Mouse (Mus musculus): ENCODE results near the gene Rfng. TPM values are rescaled to one million over a fixed set of nuclear protein-coding genes. Genes with fewer than 3 reads are reported as not detected.

The Rfng gene
- polyA plus RNA-seq, 1 experiment = 8.9 TPM

DNA sequence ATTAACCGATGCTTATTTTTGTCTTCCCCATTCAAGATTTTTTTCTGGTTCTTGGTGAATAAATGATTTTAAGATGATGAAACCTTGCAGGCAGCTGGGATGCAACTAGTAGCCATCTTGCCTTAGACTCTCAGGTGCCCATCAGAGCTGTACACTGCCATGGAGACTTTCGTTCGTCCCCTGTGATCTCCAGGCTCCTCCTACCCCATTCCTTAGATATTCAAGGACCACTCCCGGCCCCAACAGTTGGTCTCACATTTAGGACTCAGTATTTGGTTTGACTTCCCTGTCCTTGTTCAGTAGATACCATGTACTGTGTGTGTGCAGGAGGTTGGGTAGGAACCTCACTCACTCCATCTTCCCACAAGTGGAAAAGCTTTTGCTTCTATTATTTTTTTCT, 20.8 kb upstream of the Rfng start:
- Histone ChIP-seq H3K9ac (ENCODE audit: low read depth, poor library complexity, severe bottlenecking) (no peak overlapping the region), H3K27ac (ENCODE audit: insufficient read depth, low read length) (no peak overlapping the region), H3K9me3 (replicated peaks; ENCODE audit: control insufficient read depth, insufficient read depth, low read length, poor library complexity, severe bottlenecking) (no peaks in the 10 kb centered on the region), H3K27me3 (ENCODE audit: control insufficient read depth, insufficient read depth, low read length, poor library complexity, severe bottlenecking) (no peaks in the 10 kb centered on the region), H3K36me3 (ENCODE audit: control insufficient read depth, insufficient read depth, low read length, poor library complexity, severe bottlenecking) (peaks cover 32% of the 10 kb centered on the region), H3K4me1 (ENCODE audit: control insufficient read depth, insufficient read depth, low read length) (no peaks in the 10 kb centered on the region), H3K4me3 (ENCODE audit: low read depth, low read length) (no peak overlapping the region)
- TF ChIP-seq CTCF (IDR thresholded peaks at IDR 0.05; ENCODE audit: low read depth, low read length) = no peak
- no peak for TF ChIP-seq EP300 (IDR thresholded peaks at IDR 0.05; ENCODE audit: insufficient read depth, low read depth, low read length)
- no peak for TF ChIP-seq POLR2A (IDR thresholded peaks at IDR 0.05; ENCODE audit: insufficient read depth, low read length)

GRCm38 (mm10) chr11:120804274-120804673, 20.3 kb upstream of the Rfng start:
- no peaks in the 10 kb centered on the region for H3K9me3 ChIP-seq (replicated peaks; ENCODE audit: control insufficient read depth, insufficient read depth, low read length, poor library complexity, severe bottlenecking)
- no peak overlapping the region for H3K27ac ChIP-seq (ENCODE audit: insufficient read depth, low read length)
- H3K4me1 ChIP-seq (ENCODE audit: control insufficient read depth, insufficient read depth, low read length) = no peaks in the 10 kb centered on the region
- no peaks in the 10 kb centered on the region for H3K27me3 ChIP-seq (ENCODE audit: control insufficient read depth, insufficient read depth, low read length, poor library complexity, severe bottlenecking)
- peaks cover 28% of the 10 kb centered on the region for H3K36me3 ChIP-seq (ENCODE audit: control insufficient read depth, insufficient read depth, low read length, poor library complexity, severe bottlenecking)
- no peak overlapping the region for H3K9ac ChIP-seq (ENCODE audit: low read depth, poor library complexity, severe bottlenecking)
- no peak overlapping the region for H3K4me3 ChIP-seq (ENCODE audit: low read depth, low read length)
- no peak for TF ChIP-seq POLR2A (IDR thresholded peaks at IDR 0.05; ENCODE audit: insufficient read depth, low read length)

DNA sequence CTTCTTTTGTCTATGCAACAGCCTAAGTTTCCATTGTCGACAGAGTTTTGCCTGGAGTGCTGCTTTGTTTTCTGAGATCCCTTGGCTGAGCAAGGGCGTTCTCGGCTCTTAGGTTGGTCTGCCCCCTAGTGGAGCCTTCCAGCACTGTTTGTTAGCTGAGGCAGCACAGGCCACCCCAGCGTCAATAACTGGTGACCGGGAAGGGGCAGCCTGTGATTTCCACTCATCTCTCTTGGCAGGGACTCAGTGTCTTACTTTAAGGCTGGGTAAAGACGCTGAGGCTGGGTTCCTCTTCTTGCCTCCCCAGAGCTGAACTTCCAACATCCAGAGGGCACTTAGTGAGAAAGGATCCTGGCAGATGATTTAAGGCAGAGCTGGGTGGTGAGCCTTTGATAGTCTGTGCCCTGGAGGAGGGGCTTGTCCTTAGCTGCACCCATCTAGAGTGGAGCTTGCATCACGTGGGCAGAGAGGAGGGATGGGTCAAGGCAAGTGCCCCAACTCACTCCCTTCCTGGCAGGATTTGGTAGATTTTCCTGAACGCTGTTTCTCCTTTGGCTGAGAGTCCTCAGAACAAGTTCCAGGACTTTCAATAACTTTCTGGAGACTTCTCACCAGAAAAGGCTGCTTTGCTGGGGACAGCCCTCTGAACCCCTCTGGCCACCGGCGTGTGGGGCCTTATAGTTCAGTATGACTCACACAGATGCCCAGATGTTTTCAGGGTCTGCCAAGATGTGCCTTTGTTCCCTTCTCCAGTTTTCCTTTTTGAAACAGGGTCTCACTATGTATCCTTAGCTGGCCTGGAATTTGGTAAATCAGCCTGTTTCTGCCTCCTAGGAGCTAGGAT, 16.3 kb upstream of the Rfng start:
- Histone ChIP-seq H3K9ac (ENCODE audit: low read depth, poor library complexity, severe bottlenecking) (peak overlapping the region; percentile 21), H3K27ac (ENCODE audit: insufficient read depth, low read length) (peak overlapping the region; percentile 84), H3K9me3 (replicated peaks; ENCODE audit: control insufficient read depth, insufficient read depth, low read length, poor library complexity, severe bottlenecking) (no peaks in the 10 kb centered on the region)

DNA sequence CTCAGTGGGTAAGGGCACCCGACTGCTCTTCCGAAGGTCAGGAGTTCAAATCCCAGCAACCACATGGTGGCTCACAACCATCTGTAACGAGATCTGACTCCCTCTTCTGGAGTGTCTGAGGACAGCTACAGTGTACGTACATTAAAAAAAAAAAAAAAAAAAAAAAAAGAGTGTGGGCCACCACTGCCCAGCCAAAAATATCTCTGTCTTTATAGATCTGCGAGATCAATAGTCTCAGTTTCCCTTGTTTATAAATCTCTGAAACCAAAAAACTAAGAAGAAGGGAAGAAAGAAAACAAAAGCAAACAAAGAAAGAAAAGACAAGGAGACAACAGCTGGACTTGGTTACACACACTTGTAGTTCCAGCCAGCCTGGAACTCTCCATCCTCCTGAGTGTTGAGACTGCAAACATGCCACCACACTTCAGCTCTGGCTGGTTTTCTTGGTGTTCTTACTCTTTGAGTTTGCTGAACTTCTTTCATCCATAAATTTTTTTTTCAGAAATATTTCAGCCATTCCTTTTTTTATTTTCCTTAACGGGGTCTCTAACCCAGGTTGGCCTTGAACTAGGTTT, 15.4 kb upstream of the Rfng start:
- Histone ChIP-seq H3K4me1 (ENCODE audit: control insufficient read depth, insufficient read depth, low read length) (no peaks in the 10 kb centered on the region), H3K36me3 (ENCODE audit: control insufficient read depth, insufficient read depth, low read length, poor library complexity, severe bottlenecking) (no peaks in the 10 kb centered on the region), H3K9ac (ENCODE audit: low read depth, poor library complexity, severe bottlenecking) (peak overlapping the region; percentile 36; the same call in 1 of the 2 replicates), H3K27me3 (ENCODE audit: control insufficient read depth, insufficient read depth, low read length, poor library complexity, severe bottlenecking) (no peaks in the 10 kb centered on the region), H3K4me3 (ENCODE audit: low read depth, low read length) (no peak overlapping the region), H3K27ac (ENCODE audit: insufficient read depth, low read length) (peak overlapping the region; percentile 84), H3K9me3 (replicated peaks; ENCODE audit: control insufficient read depth, insufficient read depth, low read length, poor library complexity, severe bottlenecking) (no peaks in the 10 kb centered on the region)
- TF ChIP-seq CTCF (IDR thresholded peaks at IDR 0.05; ENCODE audit: low read depth, low read length) (no peak), POLR2A (IDR thresholded peaks at IDR 0.05; ENCODE audit: insufficient read depth, low read length) (no peak), EP300 (IDR thresholded peaks at IDR 0.05; ENCODE audit: insufficient read depth, low read depth, low read length) (no peak)

More for the DNA sequence above, 16.3 kb upstream of the Rfng start:
- TF ChIP-seq POLR2A (IDR thresholded peaks at IDR 0.05; ENCODE audit: insufficient read depth, low read length) (no peak), EP300 (IDR thresholded peaks at IDR 0.05; ENCODE audit: insufficient read depth, low read depth, low read length) (0 out of 2 replicates have a peak, but pooled peaks have one; percentile 33), CTCF (IDR thresholded peaks at IDR 0.05; ENCODE audit: low read depth, low read length) (peak; percentile 86)
- Histone ChIP-seq H3K4me1 (ENCODE audit: control insufficient read depth, insufficient read depth, low read length) (no peaks in the 10 kb centered on the region), H3K36me3 (ENCODE audit: control insufficient read depth, insufficient read depth, low read length, poor library complexity, severe bottlenecking) (no peaks in the 10 kb centered on the region), H3K4me3 (ENCODE audit: low read depth, low read length) (peak overlapping the region; percentile 33; the same call in 1 of the 2 replicates), H3K27me3 (ENCODE audit: control insufficient read depth, insufficient read depth, low read length, poor library complexity, severe bottlenecking) (no peaks in the 10 kb centered on the region)

GRCm38 (mm10) chr11:120798244-120798643, 14.2 kb upstream of the Rfng start:
- Histone ChIP-seq H3K27ac (ENCODE audit: insufficient read depth, low read length) (no peak overlapping the region), H3K36me3 (ENCODE audit: control insufficient read depth, insufficient read depth, low read length, poor library complexity, severe bottlenecking) (no peaks in the 10 kb centered on the region), H3K9me3 (replicated peaks; ENCODE audit: control insufficient read depth, insufficient read depth, low read length, poor library complexity, severe bottlenecking) (no peaks in the 10 kb centered on the region), H3K27me3 (ENCODE audit: control insufficient read depth, insufficient read depth, low read length, poor library complexity, severe bottlenecking) (no peaks in the 10 kb centered on the region), H3K4me1 (ENCODE audit: control insufficient read depth, insufficient read depth, low read length) (no peaks in the 10 kb centered on the region), H3K9ac (ENCODE audit: low read depth, poor library complexity, severe bottlenecking) (no peak overlapping the region), H3K4me3 (ENCODE audit: low read depth, low read length) (no peak overlapping the region)
- TF ChIP-seq EP300 (IDR thresholded peaks at IDR 0.05; ENCODE audit: insufficient read depth, low read depth, low read length) = no peak
- TF ChIP-seq CTCF (IDR thresholded peaks at IDR 0.05; ENCODE audit: low read depth, low read length) = no peak
- TF ChIP-seq POLR2A (IDR thresholded peaks at IDR 0.05; ENCODE audit: insufficient read depth, low read length) = no peak

DNA sequence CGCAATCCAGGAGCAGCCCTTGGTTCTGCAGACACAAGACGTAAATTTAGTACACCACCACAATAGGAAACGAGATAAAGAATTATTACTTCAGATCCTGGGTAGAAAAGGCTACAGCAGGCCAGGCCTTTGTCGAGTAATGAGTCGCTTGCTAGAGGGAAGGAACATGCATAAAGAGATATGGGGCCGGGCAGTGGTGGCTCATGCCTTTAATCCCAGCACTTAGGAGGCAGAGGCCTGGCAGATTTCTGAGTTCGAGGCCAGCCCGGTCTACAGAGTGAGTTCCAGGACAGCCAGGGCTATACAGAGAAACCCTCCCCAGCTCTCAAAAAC, 12.6 kb upstream of the Rfng start:
- H3K27ac ChIP-seq (ENCODE audit: insufficient read depth, low read length) = peak overlapping the region; percentile 55
- TF ChIP-seq POLR2A (IDR thresholded peaks at IDR 0.05; ENCODE audit: insufficient read depth, low read length) (no peak), CTCF (IDR thresholded peaks at IDR 0.05; ENCODE audit: low read depth, low read length) (no peak), EP300 (IDR thresholded peaks at IDR 0.05; ENCODE audit: insufficient read depth, low read depth, low read length) (no peak)
- peak overlapping the region; percentile 48 for H3K9ac ChIP-seq (ENCODE audit: low read depth, poor library complexity, severe bottlenecking)

More for the DNA sequence above, 12.6 kb upstream of the Rfng start:
- Histone ChIP-seq H3K27me3 (ENCODE audit: control insufficient read depth, insufficient read depth, low read length, poor library complexity, severe bottlenecking) (no peaks in the 10 kb centered on the region), H3K4me3 (ENCODE audit: low read depth, low read length) (peak overlapping the region; percentile 45), H3K36me3 (ENCODE audit: control insufficient read depth, insufficient read depth, low read length, poor library complexity, severe bottlenecking) (peaks cover 9% of the 10 kb centered on the region), H3K4me1 (ENCODE audit: control insufficient read depth, insufficient read depth, low read length) (no peaks in the 10 kb centered on the region), H3K9me3 (replicated peaks; ENCODE audit: control insufficient read depth, insufficient read depth, low read length, poor library complexity, severe bottlenecking) (no peaks in the 10 kb centered on the region)
